Mouse (Mus musculus) heart, postnatal 14 days (tissue): ENCODE results near the gene Nme4. TPM values are rescaled to one million over a fixed set of nuclear protein-coding genes. Genes with fewer than 3 reads are reported as not detected.

Source experiments
- DNase-seq, 2 experiments: peaks; one replicate each; pipeline ENCODE4 v3.0.0; 2021 to 2022
- intact Hi-C: fragments of 180-260 bp; cut with DNase I; formaldehyde crosslinking; loops from one replicate; pipeline ENCODE4 v1.15.1; 2025
- long read RNA-seq, 2 experiments: library from polyadenylated mRNA; stranded (forward); transcript quantifications; one replicate each; pipeline ENCODE4 v2.0.0; 2021
- total RNA-seq, 2 experiments: library from RNA; stranded (reverse); gene quantifications; 2 replicates each; pipeline ENCODE4 v1.2.3; 2021

Gene Nme4
- 1 to 10 TPM; 3.1 to 3.6 TPM for total RNA-seq
- long read RNA-seq, experiment 1, partial matches to known transcripts: 0 of 1 reads
- long read RNA-seq, experiment 1, other reads (novel, unspliced or antisense): 0 of 1 reads
- long read RNA-seq, experiment 2, partial matches to known transcripts: 0 of 2 reads
- long read RNA-seq, experiment 2, other reads (novel, unspliced or antisense): 0 of 2 reads

GRCm38 (mm10) chr17:26095121-26095740 lies at the start of gene Nme4:
TSS of gene Nme4 (minus strand) at chr17:26095602.
- DNase-seq: peak; percentile 48 to 53
- intact Hi-C loops: no loop called here

- intact Hi-C loops: no loop called here
- DNase-seq: no peak
These were observed 48.0 kb upstream of the Nme4 start for GRCm38 (mm10) chr17:26143386-26143785.

- no peak for DNase-seq
- intact Hi-C loops: no loop called here
These were observed 47.4 kb upstream of the Nme4 start for GRCm38 (mm10) chr17:26142796-26143195.

- peak in 1 of 2 experiments; percentile 76 for DNase-seq
- intact Hi-C loops: loop anchor here (2.0 kb wide), 1 partner anchor 104 kb away; no protein-coding TSS in a partner anchor
These were observed 43.5 kb upstream of the Nme4 start for GRCm38 (mm10) chr17:26138901-26139381.

GRCm38 (mm10) chr17:26138239-26138836 lies 42.9 kb upstream of the Nme4 start, which contains the start of gene Axin1:
TSS of gene Axin1 (plus strand) at chr17:26138688.
- peak; percentile 93 to 94 for DNase-seq
- intact Hi-C loops: loop anchor here (2.0 kb wide), 1 partner anchor 104 kb away; no protein-coding TSS in a partner anchor

- no peak for DNase-seq
These were observed 42.3 kb upstream of the Nme4 start for GRCm38 (mm10) chr17:26137751-26138130.

GRCm38 (mm10) chr17:26137106-26137750 lies 41.8 kb upstream of the Nme4 start:
- DNase-seq: no peak

More at GRCm38 (mm10) chr17:26137751-26138130, 42.3 kb upstream of the Nme4 start:
- intact Hi-C loops: loop anchor here (2.0 kb wide), 1 partner anchor 105 kb away; no protein-coding TSS in a partner anchor

GRCm38 (mm10) chr17:26131856-26132853 lies 36.8 kb upstream of the Nme4 start:
- DNase-seq: no peak
- intact Hi-C loops: no loop called here

More at GRCm38 (mm10) chr17:26137106-26137750, 41.8 kb upstream of the Nme4 start:
- intact Hi-C loops: no loop called here

- DNase-seq: no peak
- intact Hi-C loops: no loop called here
These were observed 35.8 kb upstream of the Nme4 start for GRCm38 (mm10) chr17:26131062-26131732.

GRCm38 (mm10) chr17:26125226-26125625 lies 29.8 kb upstream of the Nme4 start:
- intact Hi-C loops: no loop called here
- DNase-seq: no peak

- DNase-seq: no peak
- intact Hi-C loops: loop anchor here (5.0 kb wide), 1 partner anchor 118 kb away; the partner anchor contains the start of gene Fam234a
These were observed 29.2 kb upstream of the Nme4 start for GRCm38 (mm10) chr17:26124560-26124959.

GRCm38 (mm10) chr17:26123267-26123684 lies 27.9 kb upstream of the Nme4 start, which contains the start of gene Mrpl28:
TSS of gene Mrpl28 (plus strand) at chr17:26123500.
- peak; percentile 93 to 94 for DNase-seq
- intact Hi-C loops: loop anchor here (5.0 kb wide), 1 partner anchor 119 kb away; the partner anchor contains the start of gene Fam234a

GRCm38 (mm10) chr17:26122431-26123140 lies 27.2 kb upstream of the Nme4 start:
- intact Hi-C loops: loop anchor here (5.0 kb wide), 1 partner anchor 120 kb away; the partner anchor contains the start of gene Fam234a
- no peak for DNase-seq

- intact Hi-C loops: loop anchor here (5.0 kb wide), 1 partner anchor 122 kb away; the partner anchor contains the start of gene Fam234a
- peak; percentile 54 to 68 for DNase-seq
These were observed 24.6 kb upstream of the Nme4 start for GRCm38 (mm10) chr17:26119766-26120710.

GRCm38 (mm10) chr17:26116503-26117258 lies 21.3 kb upstream of the Nme4 start:
- DNase-seq: no peak
- intact Hi-C loops: no loop called here

GRCm38 (mm10) chr17:26115956-26116487 lies 20.6 kb upstream of the Nme4 start:
- DNase-seq: no peak
- intact Hi-C loops: no loop called here
